Mouse (Mus musculus) small intestine, adult 2 months (tissue): ENCODE data around the gene Pira2.
"Not testable (repeated sequence)": the region's sequence is repeated elsewhere in the genome, so short reads cannot be mapped to it uniquely, and the experiment has no call there.

Source experiments
- CTCF ChIP-seq: fragments of 200-500 bp; IDR thresholded peaks from 2 replicates; pipeline ENCODE4 v1.5.1; 2012; ENCODE audit warnings: low read depth, mild to moderate bottlenecking, control low read depth, inconsistent platforms, low read length, moderate library complexity, mixed read lengths; ENCODE audit not compliant: insufficient replicate concordance, insufficient read length; ENCODE audit errors: extremely low read depth
- POLR2A ChIP-seq: fragments of 200-500 bp; IDR thresholded peaks from 2 replicates; pipeline ENCODE4 v1.6.1; 2012; ENCODE audit warnings: low read depth, mild to moderate bottlenecking, control low read depth, inconsistent platforms, low read length, moderate library complexity

- not testable (repeated sequence) for TF ChIP-seq CTCF, POLR2A
These were observed 30.2 kb upstream of the Pira2 start for GRCm38 (mm10) chr7:3875032-3875431.
